Mouse (Mus musculus): ENCODE data around the gene Efcab14.

Efcab14 gene

DNA sequence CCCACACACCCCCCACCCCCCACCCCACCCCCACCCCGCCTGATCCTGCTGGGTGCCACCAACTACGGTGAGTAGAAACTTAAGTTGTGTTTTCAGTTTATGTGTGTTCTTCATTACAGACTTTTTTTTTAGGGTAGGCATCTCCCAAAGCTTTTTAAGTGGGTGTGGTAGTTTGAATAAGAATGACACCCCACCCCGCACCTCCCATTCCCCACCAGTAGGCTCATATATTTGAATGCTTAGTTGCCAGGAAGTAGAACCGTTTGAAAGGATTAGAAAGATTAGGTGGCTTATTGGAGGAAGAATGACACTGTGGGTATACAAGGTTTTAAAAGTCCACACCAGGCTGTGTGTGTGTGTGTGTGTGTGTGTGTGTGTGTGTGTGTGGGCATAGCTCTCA, 74.8 kb downstream of the Efcab14 start:
- TF ChIP-seq GATA4 (IDR thresholded peaks at IDR 0.05; ENCODE audit: insufficient replicate concordance, low read length) = no peak

DNA sequence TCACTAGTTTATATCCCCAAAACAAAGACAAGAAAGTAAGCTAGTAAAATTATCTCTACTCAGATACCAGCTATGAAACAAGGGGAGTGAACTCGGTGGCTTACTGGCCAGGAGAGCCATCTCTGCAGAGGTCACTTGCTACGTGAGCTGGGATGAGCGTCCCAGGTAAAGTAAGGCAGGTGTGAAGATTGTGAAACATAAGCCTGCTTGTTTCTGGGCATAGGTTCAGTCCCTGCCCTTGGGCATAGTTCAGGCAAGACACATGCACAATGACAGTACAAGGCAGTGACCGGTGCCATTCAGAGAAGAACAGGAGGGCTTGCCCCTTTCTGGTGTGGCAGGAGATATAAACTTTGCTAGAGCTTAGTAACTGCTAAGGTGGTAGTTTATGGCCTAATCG, 78.1 kb downstream of the Efcab14 start:
- TF ChIP-seq GATA4 (IDR thresholded peaks at IDR 0.05; ENCODE audit: insufficient replicate concordance, low read length) = no peak

DNA sequence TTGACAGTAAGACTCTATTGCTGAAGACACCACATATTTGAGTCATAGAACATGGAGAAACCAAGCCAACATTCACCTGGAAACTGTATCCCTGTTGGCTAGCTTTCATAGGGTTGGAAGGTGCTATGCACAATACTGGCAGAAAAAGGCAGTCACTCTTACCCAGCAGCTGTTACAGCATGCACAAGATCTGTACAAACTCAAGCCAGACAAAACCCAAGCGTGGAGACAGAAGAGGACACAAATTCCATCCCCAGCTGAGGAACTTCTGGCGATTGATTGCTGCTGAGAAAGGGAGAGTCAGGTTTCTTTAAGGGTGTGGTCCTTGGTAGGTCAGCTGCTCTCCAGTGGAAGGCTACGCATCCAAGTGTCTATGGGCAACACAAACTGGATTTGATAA, 82.7 kb downstream of the Efcab14 start:
- TF ChIP-seq GATA4 (IDR thresholded peaks at IDR 0.05; ENCODE audit: insufficient replicate concordance, low read length) = no peak

DNA sequence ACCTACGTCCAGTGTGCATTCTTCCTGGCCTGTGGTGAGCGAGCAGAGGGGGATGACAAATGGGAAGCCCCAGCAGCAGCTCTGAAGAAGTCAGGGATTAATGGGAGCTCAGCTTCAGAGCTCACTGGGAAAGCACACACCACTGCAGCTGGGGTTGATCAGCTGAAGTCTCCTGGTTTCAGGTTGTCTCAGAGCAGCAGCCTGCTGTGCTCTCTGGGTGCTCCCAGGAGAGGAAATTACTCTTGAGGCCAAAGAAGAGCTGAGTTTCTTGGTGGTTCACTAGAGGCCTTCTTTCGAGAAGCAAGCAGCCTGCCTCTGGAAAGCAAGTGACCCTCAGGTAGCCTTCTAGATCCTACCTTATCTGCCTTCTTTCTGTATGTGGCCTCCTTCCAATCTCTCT, 83.4 kb downstream of the Efcab14 start:
- TF ChIP-seq GATA4 (IDR thresholded peaks at IDR 0.05; ENCODE audit: insufficient replicate concordance, low read length) = no peak

DNA sequence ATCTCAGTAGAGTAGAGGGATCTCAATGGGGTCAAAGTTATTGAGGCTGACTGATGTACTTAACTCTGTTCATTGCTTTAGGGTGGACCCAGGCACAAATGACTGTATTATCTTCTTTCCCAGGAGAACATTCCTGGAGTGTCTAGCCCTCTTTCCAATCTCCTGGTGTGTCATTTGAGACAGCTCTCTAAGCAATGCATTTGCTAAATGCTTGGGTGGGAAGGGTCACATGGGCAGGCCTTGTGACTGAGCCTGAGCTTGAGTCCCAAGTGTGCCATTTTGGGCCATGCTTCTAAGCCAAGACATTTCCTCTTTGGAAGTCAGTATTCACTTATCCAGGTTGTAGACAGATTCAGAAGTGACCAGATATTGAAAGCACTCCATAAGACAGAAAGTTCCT, 83.9 kb downstream of the Efcab14 start:
- TF ChIP-seq GATA4 (IDR thresholded peaks at IDR 0.05; ENCODE audit: insufficient replicate concordance, low read length) = no peak

DNA sequence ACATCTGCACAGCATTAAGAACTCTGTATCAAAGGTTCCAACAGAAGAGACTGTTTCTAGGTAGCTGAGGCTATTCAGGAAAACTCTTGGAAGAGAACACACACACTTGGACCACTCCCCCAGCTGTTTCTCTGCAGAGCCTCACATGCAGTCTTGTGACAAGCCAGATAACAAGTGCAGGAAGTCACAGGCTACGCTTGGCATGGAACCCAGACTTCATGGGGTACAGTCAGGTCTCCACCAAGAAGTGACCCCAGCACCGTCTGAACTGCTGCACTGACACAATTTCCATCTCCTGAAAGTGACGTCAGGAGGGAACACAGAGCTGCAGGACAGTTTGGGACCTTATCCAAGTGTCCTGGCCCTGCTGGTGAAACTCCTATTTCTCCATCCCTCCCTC, 84.4 kb downstream of the Efcab14 start:
- peak; percentile 79; the same call in 1 of the 2 replicates for TF ChIP-seq GATA4 (IDR thresholded peaks at IDR 0.05; ENCODE audit: insufficient replicate concordance, low read length)

DNA sequence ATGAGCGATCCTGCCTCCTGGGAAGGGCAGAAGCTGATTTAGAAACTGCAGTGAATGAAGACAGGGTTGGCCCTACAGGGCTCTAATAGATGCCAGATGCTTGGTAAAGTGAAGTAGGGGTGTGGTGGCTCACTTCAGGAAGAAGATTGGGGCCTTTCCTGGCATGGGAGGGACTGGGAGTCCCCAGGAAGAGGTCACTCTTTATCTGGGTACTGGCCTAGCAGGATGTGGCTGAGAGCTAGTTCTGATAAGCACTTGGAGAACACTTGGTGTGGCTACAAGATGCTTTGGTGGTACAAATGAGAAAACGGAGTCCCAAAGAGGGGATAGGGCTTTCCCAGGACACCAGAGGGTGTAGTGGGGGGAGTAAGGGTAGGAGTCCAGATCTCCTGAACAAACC, 86.6 kb downstream of the Efcab14 start:
- peak; percentile 83; the same call in 1 of the 2 replicates for TF ChIP-seq GATA4 (IDR thresholded peaks at IDR 0.05; ENCODE audit: insufficient replicate concordance, low read length)

DNA sequence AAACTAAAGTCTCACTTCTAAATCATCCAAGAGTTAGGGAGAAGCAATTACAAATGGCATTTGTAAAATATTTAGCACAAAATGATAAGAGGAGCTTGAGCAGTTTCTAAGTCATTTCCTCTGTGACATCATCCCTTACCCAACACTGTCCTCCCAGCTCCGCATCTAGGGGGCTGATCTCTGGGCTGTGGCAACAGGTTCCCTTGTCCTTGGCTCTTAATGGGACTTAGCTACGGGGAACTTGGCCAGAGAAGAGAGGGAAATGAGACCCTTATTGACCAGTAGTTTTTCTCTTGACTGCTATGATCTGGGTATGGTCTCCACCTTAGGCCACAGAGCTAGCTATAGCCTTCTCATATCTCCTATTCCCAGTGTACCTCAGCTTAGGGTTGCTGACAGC, 87.7 kb downstream of the Efcab14 start:
- TF ChIP-seq GATA4 (IDR thresholded peaks at IDR 0.05; ENCODE audit: insufficient replicate concordance, low read length) = no peak
